Mouse (Mus musculus): ENCODE results near the gene Ildr2. TPM values are rescaled to one million over a fixed set of nuclear protein-coding genes. Genes with fewer than 3 reads are reported as not detected.

The Ildr2 gene
- polyA plus RNA-seq, 1 experiment: 0.03 TPM

GRCm38 (mm10) chr1:166296971-166297370, 43.0 kb downstream of the Ildr2 start:
- Histone ChIP-seq H3K36me3 (ENCODE audit: control insufficient read depth, insufficient read depth, low read length) (no peaks in the 10 kb centered on the region), H3K4me1 (ENCODE audit: control insufficient read depth, insufficient read depth, insufficient read length, low read length) (no peaks in the 10 kb centered on the region), H3K27ac (ENCODE audit: insufficient read depth, low read depth, low read length) (no peak overlapping the region), H3K4me3 (ENCODE audit: low read depth, low read length) (no peak overlapping the region), H3K27me3 (ENCODE audit: control insufficient read depth, insufficient read depth, low read length) (no peaks in the 10 kb centered on the region)
- 66% methylated on average over 8 of the region's 8 CpGs for WGBS
- TF ChIP-seq CTCF (IDR thresholded peaks at IDR 0.05; ENCODE audit: extremely low read depth, insufficient read length, insufficient replicate concordance, low read depth, low read length) (no peak), POLR2A (IDR thresholded peaks at IDR 0.05; ENCODE audit: low read depth, low read length) (no peak)

- H3K4me1 ChIP-seq (ENCODE audit: control insufficient read depth, insufficient read depth, insufficient read length, low read length): no peaks in the 10 kb centered on the region
- H3K36me3 ChIP-seq (ENCODE audit: control insufficient read depth, insufficient read depth, low read length): no peaks in the 10 kb centered on the region
- H3K4me3 ChIP-seq (ENCODE audit: low read depth, low read length): no peak overlapping the region
- no peaks in the 10 kb centered on the region for H3K27me3 ChIP-seq (ENCODE audit: control insufficient read depth, insufficient read depth, low read length)
- H3K27ac ChIP-seq (ENCODE audit: insufficient read depth, low read depth, low read length): no peak overlapping the region
- WGBS: 69% methylated on average over 15 of the region's 15 CpGs
- TF ChIP-seq CTCF (IDR thresholded peaks at IDR 0.05; ENCODE audit: extremely low read depth, insufficient read length, insufficient replicate concordance, low read depth, low read length): no peak
- no peak for TF ChIP-seq POLR2A (IDR thresholded peaks at IDR 0.05; ENCODE audit: low read depth, low read length)
Measured at GRCm38 (mm10) chr1:166297499-166298111, 43.7 kb downstream of the Ildr2 start.

- no peak overlapping the region for H3K27ac ChIP-seq (ENCODE audit: insufficient read depth, low read depth, low read length)
- no peaks in the 10 kb centered on the region for H3K36me3 ChIP-seq (ENCODE audit: control insufficient read depth, insufficient read depth, low read length)
- 79% methylated on average over 2 of the region's 2 CpGs for WGBS
- H3K4me1 ChIP-seq (ENCODE audit: control insufficient read depth, insufficient read depth, insufficient read length, low read length): no peaks in the 10 kb centered on the region
- H3K27me3 ChIP-seq (ENCODE audit: control insufficient read depth, insufficient read depth, low read length): no peaks in the 10 kb centered on the region
- TF ChIP-seq CTCF (IDR thresholded peaks at IDR 0.05; ENCODE audit: extremely low read depth, insufficient read length, insufficient replicate concordance, low read depth, low read length) (no peak), POLR2A (IDR thresholded peaks at IDR 0.05; ENCODE audit: low read depth, low read length) (no peak)
- H3K4me3 ChIP-seq (ENCODE audit: low read depth, low read length): no peak overlapping the region
Measured at GRCm38 (mm10) chr1:166298884-166299283, 44.9 kb downstream of the Ildr2 start.

- H3K4me3 ChIP-seq (ENCODE audit: low read depth, low read length): no peak overlapping the region
- no peaks in the 10 kb centered on the region for H3K36me3 ChIP-seq (ENCODE audit: control insufficient read depth, insufficient read depth, low read length)
- 75% methylated on average over 8 of the region's 8 CpGs for WGBS
- no peak overlapping the region for H3K27ac ChIP-seq (ENCODE audit: insufficient read depth, low read depth, low read length)
- no peak for TF ChIP-seq CTCF (IDR thresholded peaks at IDR 0.05; ENCODE audit: extremely low read depth, insufficient read length, insufficient replicate concordance, low read depth, low read length)
- TF ChIP-seq POLR2A (IDR thresholded peaks at IDR 0.05; ENCODE audit: low read depth, low read length): no peak
- H3K4me1 ChIP-seq (ENCODE audit: control insufficient read depth, insufficient read depth, insufficient read length, low read length): no peaks in the 10 kb centered on the region
- no peaks in the 10 kb centered on the region for H3K27me3 ChIP-seq (ENCODE audit: control insufficient read depth, insufficient read depth, low read length)
Measured at GRCm38 (mm10) chr1:166299821-166300220, 45.9 kb downstream of the Ildr2 start.

- no peak for TF ChIP-seq POLR2A (IDR thresholded peaks at IDR 0.05; ENCODE audit: low read depth, low read length)
- no peak for TF ChIP-seq CTCF (IDR thresholded peaks at IDR 0.05; ENCODE audit: extremely low read depth, insufficient read length, insufficient replicate concordance, low read depth, low read length)
- Histone ChIP-seq H3K4me3 (ENCODE audit: low read depth, low read length) (no peak overlapping the region), H3K36me3 (ENCODE audit: control insufficient read depth, insufficient read depth, low read length) (no peaks in the 10 kb centered on the region), H3K4me1 (ENCODE audit: control insufficient read depth, insufficient read depth, insufficient read length, low read length) (no peaks in the 10 kb centered on the region), H3K27ac (ENCODE audit: insufficient read depth, low read depth, low read length) (no peak overlapping the region), H3K27me3 (ENCODE audit: control insufficient read depth, insufficient read depth, low read length) (no peaks in the 10 kb centered on the region)
- 65% methylated on average over 3 of the region's 3 CpGs for WGBS
Measured at GRCm38 (mm10) chr1:166300526-166300925, 46.6 kb downstream of the Ildr2 start.

GRCm38 (mm10) chr1:166304352-166305240, 50.7 kb downstream of the Ildr2 start:
- Histone ChIP-seq H3K4me3 (ENCODE audit: low read depth, low read length) (no peak overlapping the region), H3K36me3 (ENCODE audit: control insufficient read depth, insufficient read depth, low read length) (no peaks in the 10 kb centered on the region), H3K4me1 (ENCODE audit: control insufficient read depth, insufficient read depth, insufficient read length, low read length) (peaks cover 7% of the 10 kb centered on the region; the same call in 1 of the 2 replicates), H3K27ac (ENCODE audit: insufficient read depth, low read depth, low read length) (no peak overlapping the region), H3K27me3 (ENCODE audit: control insufficient read depth, insufficient read depth, low read length) (peaks cover 17% of the 10 kb centered on the region)
- TF ChIP-seq POLR2A (IDR thresholded peaks at IDR 0.05; ENCODE audit: low read depth, low read length) (no peak), CTCF (IDR thresholded peaks at IDR 0.05; ENCODE audit: extremely low read depth, insufficient read length, insufficient replicate concordance, low read depth, low read length) (no peak)
- 69% methylated on average over 8 of the region's 8 CpGs for WGBS

GRCm38 (mm10) chr1:166308471-166308850, 54.5 kb downstream of the Ildr2 start:
- Histone ChIP-seq H3K27me3 (ENCODE audit: control insufficient read depth, insufficient read depth, low read length) (peaks cover 21% of the 10 kb centered on the region), H3K4me3 (ENCODE audit: low read depth, low read length) (peak overlapping the region; percentile 39), H3K4me1 (ENCODE audit: control insufficient read depth, insufficient read depth, insufficient read length, low read length) (peaks cover 7% of the 10 kb centered on the region; the same call in 1 of the 2 replicates), H3K27ac (ENCODE audit: insufficient read depth, low read depth, low read length) (no peak overlapping the region), H3K36me3 (ENCODE audit: control insufficient read depth, insufficient read depth, low read length) (no peaks in the 10 kb centered on the region)
- TF ChIP-seq CTCF (IDR thresholded peaks at IDR 0.05; ENCODE audit: extremely low read depth, insufficient read length, insufficient replicate concordance, low read depth, low read length): no peak
- WGBS: 12% methylated on average over 5 of the region's 5 CpGs
